Mouse (Mus musculus): ENCODE measurements around the gene Hoxd1. TPM values are rescaled to one million over a fixed set of nuclear protein-coding genes. Genes with fewer than 3 reads are reported as not detected.
A peak's percentile ranks its signal among the peaks of the same experiment; 100 is the strongest.

Hoxd1 gene
- total RNA-seq (2021): under 1 TPM in 1 of 2 experiments, not detected in 1; 0.37 TPM

DNA sequence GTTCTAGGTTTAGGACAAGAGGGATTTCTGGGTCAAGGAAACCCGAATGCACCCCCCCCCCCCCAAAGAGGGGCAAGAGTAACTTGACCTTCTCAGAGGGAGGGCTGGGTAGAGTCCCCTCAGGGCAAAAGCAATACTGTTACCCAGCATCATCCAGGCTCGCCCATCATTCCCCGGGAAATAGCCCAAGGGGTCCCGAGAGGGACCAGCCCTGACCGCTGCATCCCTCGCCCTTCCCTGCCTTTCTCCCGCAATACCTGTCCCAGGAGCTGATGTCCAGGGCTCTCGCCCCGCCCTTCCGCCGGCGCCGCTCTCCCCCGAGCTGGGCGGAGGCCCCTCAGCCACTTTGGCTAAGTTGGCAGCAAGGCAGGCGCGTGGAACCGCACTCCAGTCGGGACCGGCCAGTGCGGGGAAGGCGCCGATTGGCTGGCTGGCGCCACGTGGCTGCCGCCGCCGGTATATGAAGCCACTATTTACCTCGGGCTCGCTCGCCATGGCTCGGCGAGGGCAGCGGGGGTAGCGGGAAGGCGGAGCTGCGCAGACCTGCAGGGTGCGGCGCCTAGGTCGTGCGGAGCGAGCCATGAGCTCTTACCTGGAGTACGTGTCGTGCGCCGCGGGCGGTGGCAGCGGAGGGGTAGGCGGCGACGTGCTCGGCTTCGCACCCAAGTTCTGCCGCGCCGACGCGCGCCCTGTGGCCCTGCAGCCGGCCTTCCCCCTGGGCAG is at the start of gene Hoxd1:
Hoxd1 (plus strand) TSS at position 459 of the 723 bp plus-strand sequence.
- no peak for DNase-seq (ENCODE audit: low spot score in 2 of 2)
- intact Hi-C loops (cut with DNase I): no loop called here

DNA sequence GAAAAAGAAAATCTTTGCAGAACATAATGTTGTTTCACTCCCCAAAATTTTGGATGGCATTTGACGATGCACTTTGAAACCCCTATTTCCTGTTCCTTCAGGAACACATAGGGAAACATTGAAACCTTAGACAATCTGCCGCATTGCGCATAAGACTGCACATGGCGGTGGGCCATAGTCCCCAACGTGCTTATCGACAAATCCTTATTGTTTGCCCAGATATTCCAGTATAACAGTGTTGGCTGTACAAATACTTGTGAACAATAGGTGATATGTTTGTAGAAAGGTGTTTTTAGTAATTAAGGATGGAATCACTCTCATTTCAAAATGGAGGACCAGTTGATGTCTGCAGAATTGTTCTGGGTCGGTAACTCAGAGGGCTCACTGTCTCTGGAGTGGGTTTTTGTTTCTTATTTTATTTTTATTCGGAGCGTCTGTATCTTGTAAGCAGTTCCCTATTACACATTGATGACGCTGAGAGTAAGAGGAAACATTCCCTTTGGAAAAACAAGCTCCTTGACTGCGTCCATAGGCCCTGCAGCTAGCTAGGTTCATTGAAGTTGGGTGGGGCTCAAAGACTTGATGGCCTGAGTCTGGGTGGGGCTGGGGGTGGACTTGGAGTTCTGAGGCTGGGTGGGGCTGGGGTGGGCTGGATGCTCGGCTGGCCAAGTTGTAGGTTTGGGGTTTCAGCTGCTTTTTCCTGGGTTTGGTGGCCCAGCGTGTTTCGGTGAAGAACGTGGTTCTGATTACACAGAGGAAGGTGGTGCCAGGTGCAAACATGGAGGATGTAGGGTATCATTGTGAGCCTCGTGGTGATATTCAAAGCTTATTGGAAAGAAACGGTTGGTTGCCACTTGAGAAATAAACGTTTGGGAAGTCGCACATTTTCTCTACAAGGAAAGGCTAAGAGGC is 49.3 kb upstream of the Hoxd1 start:
- no peak for DNase-seq (ENCODE audit: low spot score in 2 of 2)
- intact Hi-C loops (cut with DNase I): no loop called here

DNA sequence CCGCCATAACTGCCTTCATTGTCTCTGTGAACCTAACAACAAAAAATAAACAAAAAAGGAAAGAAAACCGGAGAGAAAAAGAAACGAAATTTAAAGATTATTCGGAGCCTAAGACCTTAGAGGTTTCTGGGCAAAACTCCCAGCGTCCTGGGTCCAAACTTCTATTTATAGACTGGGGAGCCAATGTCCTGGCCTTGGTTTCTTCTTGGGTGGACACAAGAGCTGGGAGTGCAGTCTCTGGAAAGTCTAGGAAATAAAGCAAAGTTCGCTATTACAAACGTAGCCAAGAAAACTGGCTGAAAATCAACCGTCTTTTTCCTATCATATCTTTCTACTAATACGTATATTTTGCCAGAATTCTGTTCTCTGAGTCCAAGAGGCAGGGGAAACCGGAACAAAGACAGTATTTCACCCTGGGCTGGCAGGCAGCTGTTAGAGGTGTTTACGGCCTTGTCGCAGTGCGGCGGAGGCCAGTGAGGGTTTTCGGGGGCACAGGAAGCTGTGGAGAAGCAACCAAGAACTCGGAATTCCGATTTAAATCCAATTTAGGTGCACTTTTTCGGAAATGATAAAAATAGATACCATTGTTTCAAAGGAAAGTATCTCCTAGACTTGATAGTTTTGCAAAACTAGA is 48.5 kb upstream of the Hoxd1 start:
- no peak for DNase-seq (ENCODE audit: low spot score in 2 of 2)
- intact Hi-C loops (cut with DNase I): no loop called here

DNA sequence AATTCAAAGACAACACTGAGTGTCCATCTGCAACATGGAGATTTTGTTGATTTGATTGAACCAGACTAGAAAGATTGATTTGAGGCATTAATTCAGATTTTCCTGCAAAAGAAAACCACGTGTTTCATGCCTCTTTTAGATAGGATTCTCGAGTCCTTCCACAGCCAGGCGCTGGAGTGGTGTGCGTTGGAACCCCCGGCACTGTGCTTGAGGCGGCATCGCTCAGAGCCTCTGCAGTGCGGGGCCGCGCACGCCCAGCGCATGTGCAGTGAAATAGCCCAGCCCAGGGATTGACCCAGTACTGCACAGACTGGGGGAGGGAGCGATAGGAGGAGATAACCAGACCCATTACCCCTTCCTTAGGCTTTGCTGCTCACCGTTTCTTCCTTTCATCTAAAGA is 47.9 kb upstream of the Hoxd1 start:
- no peak for DNase-seq (ENCODE audit: low spot score in 2 of 2)
- intact Hi-C loops (cut with DNase I): loop anchor here (1.0 to 5.0 kb wide), 3 partner anchors 249 to 597 kb away; no protein-coding TSS in a partner anchor

DNA sequence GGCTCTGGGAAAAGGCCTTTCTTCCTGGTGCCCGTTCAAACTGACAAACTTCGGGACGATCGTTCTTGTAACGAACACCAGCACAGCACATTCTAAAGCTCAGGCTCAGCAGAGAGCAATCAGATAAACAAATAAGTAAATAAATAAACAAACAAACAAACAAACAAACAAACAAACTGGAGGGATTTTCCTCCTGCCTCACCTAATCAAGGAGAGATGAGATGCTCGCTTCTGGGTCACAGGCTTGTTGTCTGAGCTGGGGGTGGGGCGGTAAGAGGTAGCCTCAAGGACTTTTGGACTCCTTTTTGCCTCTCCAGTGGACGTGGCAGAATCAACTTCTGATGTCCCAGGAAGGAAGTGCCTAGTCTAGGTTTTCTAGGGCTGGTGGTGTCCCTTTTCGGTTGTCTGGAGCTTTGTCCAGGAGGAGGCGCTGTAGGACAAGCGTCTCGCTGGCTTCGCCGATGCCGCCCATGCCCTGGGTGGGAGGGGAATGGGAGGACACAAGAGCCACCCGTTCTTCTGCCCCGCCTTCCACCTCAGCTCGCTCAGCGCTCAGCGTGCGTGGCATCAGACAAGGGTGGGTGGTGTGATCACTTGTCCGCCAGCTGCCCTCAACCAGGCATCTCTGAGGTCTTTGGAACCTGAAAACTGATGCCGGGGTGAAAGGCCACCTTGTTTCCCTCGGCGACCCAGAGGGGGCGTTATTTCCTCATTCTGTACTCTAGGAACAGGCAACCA is 47.1 kb upstream of the Hoxd1 start:
- DNase-seq (ENCODE audit: low spot score in 2 of 2): peak; percentile 66 to 70
- intact Hi-C loops (cut with DNase I): loop anchor here (1.0 to 5.0 kb wide), 4 partner anchors 249 to 597 kb away; no protein-coding TSS in a partner anchor

DNA sequence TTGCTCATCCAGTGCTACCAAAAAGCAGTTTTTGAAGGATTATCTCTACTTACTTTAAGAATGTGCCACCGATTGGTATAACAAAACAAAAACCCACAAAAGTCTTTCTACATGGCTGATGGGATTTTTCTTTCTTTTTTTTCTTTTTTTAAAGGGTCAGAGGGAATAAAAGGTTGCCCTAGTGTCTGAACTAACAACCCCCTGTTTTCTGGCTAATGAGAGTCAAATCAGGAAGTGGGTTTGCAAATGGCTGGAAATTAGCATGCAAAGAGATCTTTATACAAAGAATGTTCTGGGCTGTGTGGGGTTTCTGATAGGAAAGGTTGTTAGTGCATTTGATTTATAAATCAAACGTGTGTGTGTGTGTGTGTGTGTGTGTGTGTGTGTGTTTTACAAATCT is 42.4 kb upstream of the Hoxd1 start:
- no peak for DNase-seq (ENCODE audit: low spot score in 2 of 2)
- intact Hi-C loops (cut with DNase I): no loop called here

DNA sequence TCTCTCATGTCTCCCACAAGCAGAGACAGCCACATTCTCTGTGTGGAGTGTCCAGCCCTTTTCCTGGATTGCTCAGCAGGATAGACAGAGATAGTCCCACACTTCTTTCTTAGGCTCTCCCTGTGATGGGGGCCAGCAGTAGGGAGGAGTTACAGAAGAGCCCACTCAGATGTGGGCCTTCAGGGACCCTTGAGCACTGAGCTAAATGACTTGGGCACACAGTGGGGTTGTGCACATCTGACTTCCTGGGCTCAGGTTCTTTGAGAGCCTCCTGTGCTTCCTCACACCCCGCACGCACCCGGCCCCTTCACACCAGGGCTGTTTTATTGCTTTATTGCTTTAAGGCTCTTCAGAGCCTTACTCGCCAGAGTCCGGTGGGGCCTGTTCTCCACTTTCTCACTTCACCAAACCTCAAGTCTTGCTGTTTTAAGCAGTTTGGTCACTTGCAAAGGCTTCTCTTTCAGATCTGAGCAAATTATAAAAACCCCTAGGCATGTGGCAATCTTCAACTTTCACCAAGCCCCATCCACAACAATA is 41.8 kb upstream of the Hoxd1 start:
- no peak for DNase-seq (ENCODE audit: low spot score in 2 of 2)
- intact Hi-C loops (cut with DNase I): no loop called here

DNA sequence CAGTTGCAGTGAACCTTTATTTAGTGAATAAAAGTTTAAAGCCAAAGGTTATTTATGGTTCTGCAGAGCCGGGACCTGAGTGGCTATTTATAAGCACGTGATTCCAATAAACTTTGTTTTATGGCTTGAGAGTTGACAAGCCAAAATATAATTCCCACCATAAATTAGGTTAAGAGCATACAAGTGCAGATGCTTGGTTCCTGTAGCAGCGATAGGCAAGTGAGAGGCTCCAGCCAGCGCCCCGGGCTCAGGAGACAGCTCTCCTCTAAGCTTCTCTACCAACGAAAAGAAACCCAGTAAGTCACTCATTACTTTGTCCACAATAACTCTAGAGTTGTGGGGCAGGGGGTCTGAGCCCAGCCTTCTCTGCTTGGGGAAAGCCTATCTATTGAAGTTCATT is 40.9 kb upstream of the Hoxd1 start:
- intact Hi-C loops (cut with DNase I): no loop called here
- DNase-seq (ENCODE audit: low spot score in 2 of 2): no peak

DNA sequence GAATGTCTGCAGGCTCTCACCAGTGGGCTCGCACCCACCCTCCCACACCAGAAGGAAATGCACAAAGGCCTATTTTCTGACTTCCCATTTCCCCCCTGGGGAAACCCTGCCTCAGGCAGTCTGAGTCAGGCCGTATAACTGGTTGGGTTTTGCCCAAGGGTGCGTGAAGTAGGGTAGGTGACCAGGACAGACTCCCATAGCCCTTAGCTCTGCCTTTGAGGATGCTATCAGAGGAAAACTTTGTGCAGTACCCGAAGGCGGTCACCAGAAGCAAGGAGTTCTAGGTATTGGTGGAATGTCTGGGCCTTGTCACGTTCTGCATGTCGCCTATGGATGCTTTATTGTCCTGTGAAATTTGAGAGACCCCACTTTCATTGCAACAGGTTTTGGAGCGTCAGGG is 39.8 kb upstream of the Hoxd1 start:
- intact Hi-C loops (cut with DNase I): no loop called here
- DNase-seq (ENCODE audit: low spot score in 2 of 2): no peak

DNA sequence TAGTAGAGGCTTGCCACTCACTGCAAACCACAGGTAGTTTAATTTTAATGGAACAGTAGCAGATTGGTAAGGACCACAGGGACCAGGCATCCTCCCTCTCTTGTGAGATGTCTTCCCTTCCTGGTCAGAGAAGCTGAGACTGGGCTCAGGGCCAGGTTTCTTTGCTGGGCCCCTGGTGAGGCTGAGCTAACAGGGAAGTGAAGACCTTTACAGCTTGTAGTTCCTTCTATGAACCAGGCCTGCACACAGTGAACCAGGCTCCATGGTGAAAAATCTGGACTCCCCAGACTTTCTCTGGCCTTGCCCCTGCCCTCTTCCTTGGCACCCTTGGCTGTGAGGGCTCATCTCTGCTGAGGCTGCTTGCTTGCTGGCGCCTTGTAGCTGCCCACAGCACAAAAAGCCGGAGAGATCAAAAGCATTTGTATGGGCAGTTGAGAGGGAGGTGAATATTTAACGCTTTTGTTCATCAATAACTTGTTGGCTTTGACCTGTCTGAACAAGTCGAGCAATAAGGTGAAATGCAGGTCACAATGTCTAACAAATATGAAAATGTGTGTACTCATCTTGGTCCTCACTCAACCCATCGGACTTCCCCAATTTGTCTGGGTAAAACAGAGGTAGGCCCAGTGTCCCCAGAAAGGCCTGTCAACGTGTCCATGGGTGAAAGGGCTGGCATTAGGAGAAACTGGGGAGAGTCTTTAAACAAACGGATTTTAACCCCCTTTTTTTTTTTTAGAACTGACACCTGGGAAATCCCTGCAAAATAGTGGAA is 38.4 kb upstream of the Hoxd1 start:
- intact Hi-C loops (cut with DNase I): no loop called here
- DNase-seq (ENCODE audit: low spot score in 2 of 2): no peak

DNA sequence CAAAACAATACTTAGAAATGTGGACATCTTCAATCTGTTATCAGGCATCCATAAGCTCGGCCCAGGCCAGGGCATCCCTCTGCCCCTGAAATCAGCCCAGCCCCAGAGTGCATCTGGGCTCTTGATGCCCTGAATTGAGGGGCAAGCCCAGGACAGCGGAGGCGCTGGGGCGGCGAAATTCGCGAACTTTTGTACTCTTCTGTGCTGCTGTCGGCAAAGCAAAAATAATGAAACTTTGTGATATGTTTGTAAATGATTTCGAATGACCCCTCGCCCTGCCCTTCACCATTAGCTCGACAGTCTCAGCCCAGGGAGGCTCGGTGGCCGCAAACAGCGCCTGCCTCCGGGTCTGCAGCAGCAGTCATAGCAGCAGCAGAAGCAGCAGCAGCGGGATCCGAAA is 37.6 kb upstream of the Hoxd1 start:
- intact Hi-C loops (cut with DNase I): no loop called here
- no peak for DNase-seq (ENCODE audit: low spot score in 2 of 2)

DNA sequence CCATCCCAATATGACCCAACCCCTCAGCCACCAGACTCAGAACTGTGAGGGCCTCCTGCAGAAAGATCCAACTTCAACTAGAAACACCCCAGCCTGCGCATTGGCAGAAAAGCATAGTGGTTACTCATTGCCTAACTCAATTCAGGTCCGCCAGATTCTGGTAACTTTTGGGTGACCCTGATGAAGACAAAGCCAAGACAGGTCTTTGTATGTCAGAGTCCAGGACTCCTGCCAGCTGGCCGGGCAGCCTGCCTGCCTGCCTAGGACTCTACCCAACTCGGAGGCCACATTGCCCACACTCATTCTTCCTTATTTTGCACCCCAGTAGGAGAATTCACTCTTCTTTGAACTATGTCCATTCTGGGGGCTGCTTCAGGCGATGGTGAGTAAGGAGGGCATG is 36.2 kb upstream of the Hoxd1 start, which contains the start of gene Gm28230:
Gm28230 (plus strand) TSS at position 178 of the 400 bp plus-strand sequence.
- no peak for DNase-seq (ENCODE audit: low spot score in 2 of 2)
- intact Hi-C loops (cut with DNase I): no loop called here

DNA sequence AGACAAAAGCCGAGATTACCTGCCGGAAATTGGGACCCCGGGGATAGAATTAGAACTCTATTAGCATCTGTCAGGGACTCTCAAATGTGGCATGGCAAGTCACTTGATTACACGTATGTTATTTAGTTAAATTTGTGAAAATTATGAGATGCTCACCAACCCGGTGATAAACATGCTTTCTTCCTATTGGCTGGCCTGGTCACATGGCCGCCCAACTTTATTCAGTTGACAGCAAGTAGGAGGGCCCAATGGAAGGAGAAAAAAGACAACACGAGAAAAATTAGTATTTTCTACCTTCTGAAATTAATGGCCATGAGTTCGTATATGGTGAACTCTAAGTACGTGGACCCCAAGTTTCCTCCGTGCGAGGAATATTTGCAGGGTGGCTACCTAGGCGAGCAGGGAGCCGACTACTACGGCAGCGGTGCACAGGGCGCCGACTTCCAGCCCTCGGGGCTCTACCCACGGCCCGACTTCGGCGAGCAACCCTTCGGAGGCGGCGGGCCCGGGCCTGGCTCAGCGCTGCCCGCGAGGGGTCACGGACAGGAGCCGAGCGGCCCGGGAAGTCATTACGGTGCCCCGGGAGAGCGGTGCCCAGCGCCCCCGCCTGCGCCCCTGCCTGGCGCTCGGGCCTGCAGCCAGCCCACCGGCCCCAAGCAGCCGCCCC is 35.7 kb upstream of the Hoxd1 start:
- DNase-seq (ENCODE audit: low spot score in 2 of 2): no peak
- intact Hi-C loops (cut with DNase I): no loop called here

DNA sequence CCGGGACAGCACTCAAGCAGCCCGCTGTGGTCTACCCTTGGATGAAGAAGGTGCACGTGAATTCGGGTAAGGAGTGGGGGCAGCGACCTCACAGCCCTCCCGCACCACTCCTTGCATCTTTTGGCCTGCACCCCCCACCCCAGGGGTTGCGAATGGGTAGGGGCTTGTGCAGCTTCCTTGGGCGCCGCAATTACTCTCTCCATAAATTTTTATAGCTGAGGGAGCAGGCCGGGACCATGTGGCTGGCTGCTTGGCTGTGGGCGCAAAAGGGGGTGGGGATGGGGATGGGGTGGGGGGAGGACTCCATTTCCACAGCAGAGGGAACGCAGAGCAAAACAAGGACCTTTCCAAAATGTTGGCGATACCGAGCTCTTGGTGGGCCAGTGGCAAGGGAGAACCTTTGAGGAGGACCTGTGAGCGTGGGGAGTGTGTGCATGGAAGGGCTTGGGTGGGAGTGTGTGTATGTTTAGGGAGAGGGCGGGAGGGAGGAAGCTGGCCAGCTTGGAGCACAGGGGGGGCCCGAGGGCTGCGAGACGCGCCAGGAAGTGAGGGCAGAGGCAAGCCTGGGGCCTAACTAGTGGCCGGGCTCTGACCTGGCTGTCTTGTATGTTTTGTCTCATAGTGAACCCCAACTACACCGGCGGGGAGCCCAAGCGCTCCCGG is 35.0 kb upstream of the Hoxd1 start:
- DNase-seq (ENCODE audit: low spot score in 2 of 2): no peak
- intact Hi-C loops (cut with DNase I): no loop called here

DNA sequence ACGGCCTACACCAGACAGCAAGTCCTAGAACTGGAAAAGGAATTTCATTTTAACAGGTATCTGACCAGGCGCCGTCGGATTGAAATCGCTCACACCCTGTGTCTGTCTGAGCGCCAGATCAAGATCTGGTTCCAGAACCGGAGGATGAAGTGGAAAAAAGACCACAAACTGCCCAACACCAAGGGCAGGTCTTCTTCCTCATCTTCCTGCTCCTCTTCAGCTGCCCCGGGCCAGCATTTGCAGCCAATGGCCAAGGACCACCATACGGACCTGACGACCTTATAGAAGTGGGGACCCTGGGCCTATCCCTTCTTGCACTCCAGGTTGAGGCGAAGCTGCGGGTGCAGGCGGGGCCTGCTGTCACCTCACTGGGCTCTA is 34.5 kb upstream of the Hoxd1 start:
- intact Hi-C loops (cut with DNase I): no loop called here
- DNase-seq (ENCODE audit: low spot score in 2 of 2): no peak

DNA sequence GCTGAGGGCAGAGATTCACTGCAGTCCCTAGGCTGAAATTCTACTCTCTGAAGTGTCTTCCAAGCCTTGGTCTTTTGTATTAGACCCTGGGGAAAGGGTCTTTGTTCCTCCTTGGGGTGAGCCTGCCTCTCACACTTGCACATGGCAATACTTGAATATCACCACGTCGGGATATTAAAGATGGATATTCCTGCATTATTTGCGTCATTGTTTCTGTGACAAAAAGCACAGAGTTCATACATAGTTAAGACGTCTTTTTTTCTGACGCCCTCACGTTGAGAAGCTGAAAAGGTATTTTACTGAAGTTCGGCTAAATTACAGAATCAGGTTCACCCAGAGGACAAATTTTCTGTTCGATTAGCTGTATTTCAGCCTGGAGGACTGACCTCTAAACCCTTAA is 32.4 kb upstream of the Hoxd1 start:
- DNase-seq (ENCODE audit: low spot score in 2 of 2): no peak
- intact Hi-C loops (cut with DNase I): loop anchor here (10.0 kb wide), 1 partner anchor 1456 kb away; the partner anchor contains the start of gene Sp9

DNA sequence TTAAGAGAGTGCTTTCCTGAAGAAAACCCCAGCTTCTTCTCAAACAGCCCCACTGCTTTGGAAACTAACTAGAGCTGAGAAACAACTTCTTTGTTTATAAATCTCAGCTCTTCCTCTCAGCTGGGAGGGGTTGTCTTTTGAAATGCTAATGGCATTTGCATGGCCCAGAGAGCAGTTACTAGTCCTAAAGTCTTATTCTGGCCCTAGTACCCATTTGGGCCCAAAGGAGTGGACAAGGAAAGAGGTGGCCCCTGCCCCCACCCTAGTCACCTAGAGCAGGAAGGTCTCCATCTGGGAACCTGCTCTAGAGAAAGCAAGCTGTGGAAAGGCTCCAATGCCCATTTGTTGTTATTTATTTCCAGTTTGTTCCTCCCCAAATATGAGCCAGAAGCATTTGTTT is 31.7 kb upstream of the Hoxd1 start:
- intact Hi-C loops (cut with DNase I): loop anchor here (10.0 kb wide), 1 partner anchor 1456 kb away; the partner anchor contains the start of gene Sp9
- DNase-seq (ENCODE audit: low spot score in 2 of 2): no peak

Data from left cerebral cortex, postnatal 25 days (tissue).